Mouse (Mus musculus): ENCODE measurements around the gene Atp5d.

GRCm38 (mm10) chr10:80131952-80132350 is 6.5 kb upstream of the Atp5d start:
- TF ChIP-seq CTCF (IDR thresholded peaks at IDR 0.05; ENCODE audit: borderline replicate concordance, control insufficient read depth, extremely low read depth, insufficient read depth, low read length, poor library complexity) (no peak), POLR2A (IDR thresholded peaks at IDR 0.05; ENCODE audit: control insufficient read depth, extremely low read depth, insufficient read depth, low read length, poor library complexity) (no peak)
